ENCODE assay signal across 12 mouse cellular contexts in the genomic region with DNA sequence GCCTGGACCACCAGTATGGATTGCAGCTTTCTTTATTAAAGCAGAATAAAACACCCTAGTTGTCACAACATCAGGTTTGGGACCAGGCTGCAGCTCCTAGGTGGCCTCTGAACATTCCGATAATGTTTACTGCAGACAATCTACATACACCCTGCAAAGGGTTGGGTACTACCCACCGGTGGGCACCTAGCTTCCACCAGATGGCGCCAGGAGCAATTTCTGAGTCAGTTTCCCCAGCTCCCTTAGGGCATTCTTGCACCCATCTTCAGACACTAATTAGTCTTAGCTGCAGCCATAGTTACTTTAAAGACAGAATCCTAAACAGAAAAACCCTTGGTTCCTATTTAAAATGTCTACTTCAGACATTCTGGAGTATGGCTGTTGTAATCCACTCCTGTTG. TPM values are rescaled to one million over a fixed set of nuclear protein-coding genes. Genes with fewer than 3 reads are reported as not detected.
DNase-seq lines count a peak whose midpoint lies in the region; ATAC-seq and TF ChIP-seq lines count a peak whose summit lies in the region.
"Had no signal": no experiment of that assay in that cellular context is flagged by ENCODE, and none has a peak within 500 bp of the region (broad histone marks: within the 10 kb centered on the region; RNA-seq: fewer than 3 reads in every experiment).

No protein-coding gene starts in this region.

- H3K4me3 ChIP-seq in hindbrain, postnatal 0 days (ENCODE audit: low read length): no peak overlapping the region
- H3K4me3 ChIP-seq in hindbrain, embryonic 10.5 days: no peak overlapping the region
- H3K4me3 ChIP-seq: liver, embryonic 15.5 days had no signal

- no peaks in the 10 kb centered on the region for H3K4me1 ChIP-seq in hindbrain, postnatal 0 days (ENCODE audit: insufficient read depth, low read length)
- no peaks in the 10 kb centered on the region for H3K4me1 ChIP-seq in hindbrain, embryonic 10.5 days (replicated peaks)
- H3K4me1 ChIP-seq: liver, embryonic 15.5 days had no signal

- ATAC-seq in hindbrain, postnatal 0 days: no peak
- 0 out of 2 replicates have a peak, but pooled peaks have one; percentile 39 for ATAC-seq in megakaryocyte progenitor cell, adult 5-6 weeks (replicated peaks; ENCODE audit: poor library complexity)

- no peak overlapping the region for H3K9ac ChIP-seq in hindbrain, postnatal 0 days (replicated peaks; ENCODE audit: low read length)
- H3K9ac ChIP-seq: liver, embryonic 15.5 days had no signal

- H3K4me2 ChIP-seq in hindbrain, postnatal 0 days (ENCODE audit: low read depth, low read length): no peak overlapping the region
- H3K4me2 ChIP-seq: liver, embryonic 15.5 days had no signal

- peak; percentile 21 for DNase-seq in hindbrain, postnatal 0 days (ENCODE audit: low spot score)
- no peak for DNase-seq in hindbrain, embryonic 10.5 days (ENCODE audit: low spot score)
- DNase-seq in right cerebral cortex, adult 18-20 months: peak; percentile 12
- no peak for DNase-seq in right cerebral cortex, postnatal 25 days
- peak; percentile 9 for DNase-seq in NIH3T3 (ENCODE audit: low read depth)
- no peak for DNase-seq in cerebellum, adult 11 months
- DNase-seq in urinary bladder, adult 2 months (ENCODE audit: low spot score): no peak
- DNase-seq: cerebellum, postnatal 25 days had no signal

- no peak overlapping the region for H3K27ac ChIP-seq in hindbrain, postnatal 0 days
- H3K27ac ChIP-seq in hindbrain, embryonic 10.5 days: no peak overlapping the region
- H3K27ac ChIP-seq: liver, embryonic 15.5 days had no signal

- peak; percentile 40 for TF ChIP-seq CTCF in hindbrain, postnatal 0 days (IDR thresholded peaks at IDR 0.05; ENCODE audit: low read depth)

- no peaks in the 10 kb centered on the region for H3K27me3 ChIP-seq in hindbrain, postnatal 0 days (ENCODE audit: insufficient read depth, low read length)
- H3K27me3 ChIP-seq in hindbrain, embryonic 10.5 days (ENCODE audit: insufficient read depth, poor library complexity, severe bottlenecking): no peaks in the 10 kb centered on the region
- H3K27me3 ChIP-seq: liver, embryonic 15.5 days had no signal

- 0 out of 2 replicates have a peak, but pooled peaks cover 4% of the 10 kb centered on the region for H3K9me3 ChIP-seq in hindbrain, postnatal 0 days (ENCODE audit: low read length)
- peaks cover 9% of the 10 kb centered on the region; the same call in 1 of the 2 replicates for H3K9me3 ChIP-seq in hindbrain, embryonic 10.5 days
- H3K9me3 ChIP-seq: liver, embryonic 15.5 days had no signal

- 29% methylated on average over 3 of the region's 3 CpGs for WGBS in hindbrain, postnatal 0 days
- 26% methylated on average over 3 of the region's 3 CpGs for WGBS in hindbrain, embryonic 10.5 days

- H3K36me3 ChIP-seq in hindbrain, postnatal 0 days (ENCODE audit: insufficient read depth, low read length): no peaks in the 10 kb centered on the region
- no peaks in the 10 kb centered on the region for H3K36me3 ChIP-seq in hindbrain, embryonic 10.5 days
- H3K36me3 ChIP-seq: liver, embryonic 15.5 days had no signal

RNA-seq across cellular contexts. Expression of a gene that starts 4.8 kb away (rescaled TPM):
- total RNA-seq in hindbrain, postnatal 0 days (2014; rRNA removed): not detected in 2 replicates
- not detected in 2 replicates for polyA plus RNA-seq in hindbrain, postnatal 0 days (2015; fragmentation: Nextera tagmentation; extraction: Ambion mirVana)
- polyA plus RNA-seq in hindbrain, embryonic 10.5 days (2016; fragmentation: Nextera tagmentation; extraction: Ambion mirVana): not detected in 2 replicates
- total RNA-seq in megakaryocyte progenitor cell, adult 5-6 weeks (2015): not detected in 2 replicates
- total RNA-seq in megakaryocyte progenitor cell, adult 5-6 weeks (2017): not detected in 2 replicates
- not detected in 2 replicates for polyA plus RNA-seq in urinary bladder, adult 2 months (2012; rRNA removed)
- total RNA-seq: layer of hippocampus, adult 8-10 months had no signal
- polyA plus RNA-seq: heart, embryonic 16.5 days; liver, embryonic 15.5 days had no signal

RNA-seq across cellular contexts. Expression of a gene that starts 37.0 kb away (rescaled TPM):
- 2.9 and 4.0 TPM in 2 replicates for total RNA-seq in hindbrain, postnatal 0 days (2014; rRNA removed)
- polyA plus RNA-seq in hindbrain, postnatal 0 days (2015; fragmentation: Nextera tagmentation; extraction: Ambion mirVana): 4.7 and 4.8 TPM in 2 replicates
- polyA plus RNA-seq in hindbrain, embryonic 10.5 days (2016; fragmentation: Nextera tagmentation; extraction: Ambion mirVana): 1.6 and 2.2 TPM in 2 replicates
- 2.8 TPM in 1 of 2 replicates, not detected in the other for total RNA-seq in megakaryocyte progenitor cell, adult 5-6 weeks (2015)
- 4.9 TPM in 1 of 2 replicates, not detected in the other for total RNA-seq in megakaryocyte progenitor cell, adult 5-6 weeks (2017)
- polyA plus RNA-seq in urinary bladder, adult 2 months (2012; rRNA removed): 3.7 TPM in 2 replicates

RNA-seq across cellular contexts. Expression of a gene that starts 54.4 kb away (rescaled TPM):
- 4.4 and 5.1 TPM in 2 replicates for total RNA-seq in hindbrain, postnatal 0 days (2014; rRNA removed)
- 7.8 and 8.7 TPM in 2 replicates for polyA plus RNA-seq in hindbrain, postnatal 0 days (2015; fragmentation: Nextera tagmentation; extraction: Ambion mirVana)
- polyA plus RNA-seq in hindbrain, embryonic 10.5 days (2016; fragmentation: Nextera tagmentation; extraction: Ambion mirVana): 5.4 and 6.4 TPM in 2 replicates
- 5.9 and 7.1 TPM in 2 replicates for total RNA-seq in megakaryocyte progenitor cell, adult 5-6 weeks (2015)
- total RNA-seq in megakaryocyte progenitor cell, adult 5-6 weeks (2017): 6.0 and 8.8 TPM in 2 replicates
- 3.4 and 3.9 TPM in 2 replicates for polyA plus RNA-seq in urinary bladder, adult 2 months (2012; rRNA removed)

Comparison
In these comparisons a context has a peak if more than half of its experiments do, and no peak if none do; other contexts are left out.
1. DNase-seq: peak in hindbrain, postnatal 0 days (single experiment), right cerebral cortex, adult 18-20 months (single experiment) and NIH3T3 (single experiment); none in hindbrain, embryonic 10.5 days (single experiment), right cerebral cortex, postnatal 25 days (single experiment), cerebellum, adult 11 months (single experiment) and urinary bladder, adult 2 months (single experiment).